Mouse (Mus musculus) heart, adult 2 months (tissue): ENCODE measurements around the gene Itln1.

Experiments
- EP300 ChIP-seq: fragments of 200-500 bp; IDR thresholded peaks from 2 replicates; pipeline ENCODE4 v1.6.1; 2011; ENCODE audit warnings: low read depth, low read length, control low read depth; ENCODE audit not compliant: insufficient read depth
- POLR2A ChIP-seq: fragments of 200-500 bp; IDR thresholded peaks from 2 replicates; pipeline ENCODE4 v1.6.1; 2011; ENCODE audit warnings: mild to moderate bottlenecking, low read depth, low read length, control low read depth; ENCODE audit not compliant: insufficient read depth

- TF ChIP-seq EP300, result no peak
- no peak for TF ChIP-seq POLR2A
These were observed 57.1 kb downstream of the Itln1 start for GRCm38 (mm10) chr1:171477758-171478545.
